Mouse (Mus musculus) MEL (cell line): ENCODE measurements around the gene Foxn3. TPM values are rescaled to one million over a fixed set of nuclear protein-coding genes. Genes with fewer than 3 reads are reported as not detected.
A peak's percentile ranks its signal among the peaks of the same experiment; 100 is the strongest.

Experiments
- DNase-seq: peaks from one replicate; pipeline ENCODE4 v3.0.0; 2011; ENCODE audit warnings: low read depth, low spot score
- H3K27ac ChIP-seq: 2 replicates; pipeline ENCODE4 v1.5.1; 2012; ENCODE audit warnings: low read depth, mild to moderate bottlenecking, control low read depth, low read length, moderate library complexity; ENCODE audit not compliant: control insufficient read depth
- H3K27me3 ChIP-seq, 2 experiments: fragments of 150-350 bp in 1 of 2; sonication (generic) in 1 of 2; 2 replicates each; pipeline ENCODE4 v1.6.1; 2012; ENCODE audit warnings: low read length in 2 of 2, mild to moderate bottlenecking in 2 of 2, improper control_type of control experiment in 1 of 2, moderate library complexity in 1 of 2; ENCODE audit not compliant: insufficient read depth in 2 of 2, control insufficient read depth in 1 of 2
- H3K36me3 ChIP-seq, 2 experiments: 2 replicates each; pipeline ENCODE4 v1.6.1; 2012 to 2014; ENCODE audit warnings: low read length in 2 of 2, improper control_type of control experiment in 1 of 2, inconsistent platforms in 1 of 2, mild to moderate bottlenecking in 1 of 2; ENCODE audit not compliant: insufficient read depth in 2 of 2, control insufficient read depth in 1 of 2
- H3K4me1 ChIP-seq, 2 experiments: fragments of 150-350 bp in 1 of 2; sonication (generic) in 1 of 2; 2 replicates each; pipeline ENCODE4 v1.6.1; 2012; ENCODE audit warnings: low read length in 2 of 2, improper control_type of control experiment in 1 of 2, mild to moderate bottlenecking in 1 of 2; ENCODE audit not compliant: insufficient read depth in 2 of 2, control insufficient read depth in 1 of 2
- H3K4me3 ChIP-seq, 2 experiments: fragments of 150-350 bp in 1 of 2; sonication (generic) in 1 of 2; 2 replicates each; pipeline ENCODE4 v1.5.1; 2012; ENCODE audit warnings: low read depth in 2 of 2, low read length in 2 of 2, mild to moderate bottlenecking in 2 of 2, moderate library complexity in 2 of 2, control low read depth in 1 of 2, improper control_type of control experiment in 1 of 2; ENCODE audit not compliant: control insufficient read depth in 1 of 2, insufficient read depth in 1 of 2
- H3K79me2 ChIP-seq: 2 replicates; pipeline ENCODE4 v1.6.1; 2012; ENCODE audit warnings: mild to moderate bottlenecking, low read length, moderate library complexity; ENCODE audit not compliant: control insufficient read depth, poor library complexity, insufficient read depth
- H3K9ac ChIP-seq: 2 replicates; pipeline ENCODE4 v1.6.1; 2012; ENCODE audit warnings: low read depth, mild to moderate bottlenecking, control low read depth, low read length, moderate library complexity; ENCODE audit not compliant: control insufficient read depth, poor library complexity, severe bottlenecking
- H3K9me3 ChIP-seq: fragments of 150-350 bp; sonication (generic); replicated peaks from 2 replicates; pipeline ENCODE4 v1.6.1; 2012; ENCODE audit warnings: mild to moderate bottlenecking, low read length, improper control_type of control experiment, moderate library complexity; ENCODE audit not compliant: insufficient read depth
- BHLHE40 ChIP-seq: IDR thresholded peaks from 2 replicates; pipeline ENCODE4 v1.6.1; 2012; ENCODE audit warnings: low read depth, mild to moderate bottlenecking, inconsistent platforms, low read length, improper control_type of control experiment, borderline replicate concordance
- CHD2 ChIP-seq: IDR thresholded peaks from 2 replicates; pipeline ENCODE4 v1.6.1; 2011; ENCODE audit warnings: low read length, improper control_type of control experiment
- CTCF ChIP-seq, 3 experiments: IDR thresholded peaks in 2 of 3; conservative IDR thresholded peaks in 1 of 3; 2 replicates each; pipeline ENCODE4 v1.5.1; 2011 to 2012; ENCODE audit warnings: low read length in 3 of 3, low read depth in 2 of 3, mild to moderate bottlenecking in 2 of 3, improper control_type of control experiment in 1 of 3, inconsistent platforms in 1 of 3, mixed read lengths in 1 of 3, moderate library complexity in 1 of 3; ENCODE audit not compliant: control insufficient read depth in 1 of 3, insufficient read depth in 1 of 3, poor library complexity in 1 of 3, severe bottlenecking in 1 of 3
- EP300 ChIP-seq, 2 experiments: IDR thresholded peaks; 2 replicates each; pipeline ENCODE4 v1.6.1; 2011; ENCODE audit warnings: improper control_type of control experiment in 2 of 2, low read length in 2 of 2, low read depth in 1 of 2, mild to moderate bottlenecking in 1 of 2
- ETS1 ChIP-seq: IDR thresholded peaks from 2 replicates; pipeline ENCODE4 v1.6.1; 2012; ENCODE audit warnings: low read depth, mild to moderate bottlenecking, inconsistent platforms, low read length, improper control_type of control experiment, moderate library complexity
- GABPA ChIP-seq: IDR thresholded peaks from 2 replicates; pipeline ENCODE4 v1.6.1; 2012; ENCODE audit warnings: low read depth, mild to moderate bottlenecking, inconsistent platforms, low read length, improper control_type of control experiment, moderate library complexity
- JUND ChIP-seq: IDR thresholded peaks from 2 replicates; pipeline ENCODE4 v1.6.1; 2011; ENCODE audit warnings: low read depth, mild to moderate bottlenecking, improper control_type of control experiment, low read length
- MAFK ChIP-seq: IDR thresholded peaks from 2 replicates; pipeline ENCODE4 v1.6.1; 2011; ENCODE audit warnings: low read depth, mild to moderate bottlenecking, low read length, improper control_type of control experiment, borderline replicate concordance
- MEF2A ChIP-seq: IDR thresholded peaks from 2 replicates; pipeline ENCODE4 v1.6.1; 2014; ENCODE audit warnings: low read depth, mild to moderate bottlenecking, inconsistent platforms, low read length, improper control_type of control experiment; ENCODE audit not compliant: poor library complexity, insufficient replicate concordance, severe bottlenecking; ENCODE audit errors: extremely low read depth
- MXI1 ChIP-seq: IDR thresholded peaks from 2 replicates; pipeline ENCODE4 v1.6.1; 2011; ENCODE audit warnings: mild to moderate bottlenecking, low read depth, low read length, improper control_type of control experiment
- MYC ChIP-seq: IDR thresholded peaks from 2 replicates; pipeline ENCODE4 v1.6.1; 2011; ENCODE audit warnings: low read depth, mild to moderate bottlenecking, low read length, improper control_type of control experiment, moderate library complexity
- NRF1 ChIP-seq: IDR thresholded peaks from 2 replicates; pipeline ENCODE4 v1.6.1; 2014; ENCODE audit warnings: low read depth, mild to moderate bottlenecking, inconsistent platforms, low read length, improper control_type of control experiment, moderate library complexity; ENCODE audit not compliant: poor library complexity, insufficient read depth, severe bottlenecking
- POLR2A ChIP-seq, 2 experiments: IDR thresholded peaks; 2 replicates each; pipeline ENCODE4 v1.6.1; 2011 to 2012; ENCODE audit warnings: low read length in 2 of 2, mild to moderate bottlenecking in 2 of 2, control low read depth in 1 of 2, improper control_type of control experiment in 1 of 2, low read depth in 1 of 2, moderate library complexity in 1 of 2; ENCODE audit not compliant: control insufficient read depth in 1 of 2, insufficient read depth in 1 of 2, poor library complexity in 1 of 2
- POLR2AphosphoS2 ChIP-seq: IDR thresholded peaks from 2 replicates; pipeline ENCODE4 v1.6.1; 2011; ENCODE audit warnings: low read length, improper control_type of control experiment
- RAD21 ChIP-seq: IDR thresholded peaks from 2 replicates; pipeline ENCODE4 v1.6.1; 2011; ENCODE audit warnings: mild to moderate bottlenecking, low read depth, low read length, improper control_type of control experiment
- SMC3 ChIP-seq: IDR thresholded peaks from 2 replicates; pipeline ENCODE4 v1.6.1; 2011; ENCODE audit warnings: low read depth, low read length, improper control_type of control experiment
- TBP ChIP-seq: IDR thresholded peaks from 2 replicates; pipeline ENCODE4 v1.8.0; 2011; ENCODE audit warnings: low read depth, low read length, improper control_type of control experiment
- TCF12 ChIP-seq: IDR thresholded peaks from 2 replicates; pipeline ENCODE4 v1.6.1; 2014; ENCODE audit warnings: low read depth, mild to moderate bottlenecking, inconsistent platforms, low read length, improper control_type of control experiment, moderate library complexity
- UBTF ChIP-seq: IDR thresholded peaks from 2 replicates; pipeline ENCODE4 v1.6.1; 2012; ENCODE audit warnings: low read depth, mild to moderate bottlenecking, inconsistent platforms, low read length, improper control_type of control experiment, moderate library complexity, borderline replicate concordance; ENCODE audit not compliant: insufficient read depth
- ZC3H11A ChIP-seq: IDR thresholded peaks from 2 replicates; pipeline ENCODE4 v1.6.1; 2012; ENCODE audit warnings: low read depth, mild to moderate bottlenecking, inconsistent platforms, low read length, improper control_type of control experiment
- ZMIZ1 ChIP-seq: IDR thresholded peaks from 2 replicates; pipeline ENCODE4 v1.6.1; 2012; ENCODE audit warnings: low read depth, mild to moderate bottlenecking, inconsistent platforms, low read length, improper control_type of control experiment, moderate library complexity
- ZNF384 ChIP-seq: IDR thresholded peaks from 2 replicates; pipeline ENCODE4 v1.6.1; 2012; ENCODE audit warnings: low read depth, mild to moderate bottlenecking, inconsistent platforms, low read length, improper control_type of control experiment
- polyA plus RNA-seq, 2 experiments: library from polyadenylated mRNA; stranded (reverse) in 1 of 2; unstranded in 1 of 2; fragments of >175 nt in 1 of 2; fragments of >200 nt in 1 of 2; gene quantifications; 2 replicates each; pipeline versions ENCODE4 v1.2.1 to v1.2.4; 2012; ENCODE audit warnings: low replicate concordance in 2 of 2, low read depth in 1 of 2; ENCODE audit not compliant: insufficient read length in 2 of 2, insufficient read depth in 1 of 2, missing spikeins in 1 of 2
- total RNA-seq: library from RNA; depleted of rRNA; stranded (reverse); fragments of 300-350 nt; gene quantifications from 2 replicates; pipeline ENCODE4 v1.2.3, GENCODE M21; 2012

Gene Foxn3
- total and polyA plus RNA-seq, 3 experiments, result 15.5 to 22.8 TPM; not detected in 1

GRCm38 (mm10) chr12:99489001-99489592, 74.3 kb downstream of the Foxn3 start:
- Histone ChIP-seq H3K9me3 (no peaks in the 10 kb centered on the region), H3K4me3 (no peak overlapping the region), H3K9ac (no peak overlapping the region), H3K79me2 (peaks cover 2% of the 10 kb centered on the region; the same call in 1 of the 2 replicates), H3K27me3 (no peaks in the 10 kb centered on the region), H3K36me3 (no peaks in the 10 kb centered on the region), H3K4me1 (no peaks in the 10 kb centered on the region), H3K27ac (no peak overlapping the region)
- no peak for DNase-seq
- TF ChIP-seq NRF1 (no peak), MEF2A (no peak), CHD2 (no peak), TBP (no peak), CTCF (IDR thresholded peaks at IDR 0.05 in 2 of 3, conservative IDR thresholded peaks at IDR 0.05 in 1 of 3; ENCODE audit: control insufficient read depth in 1 of 3, insufficient read depth in 1 of 3, low read depth in 2 of 3, low read length in 3 of 3, poor library complexity in 1 of 3, severe bottlenecking in 1 of 3) (no peak), ZNF384 (no peak), UBTF (no peak), POLR2AphosphoS2 (no peak), MAFK (no peak), SMC3 (no peak), BHLHE40 (no peak), MYC (no peak)

DNA sequence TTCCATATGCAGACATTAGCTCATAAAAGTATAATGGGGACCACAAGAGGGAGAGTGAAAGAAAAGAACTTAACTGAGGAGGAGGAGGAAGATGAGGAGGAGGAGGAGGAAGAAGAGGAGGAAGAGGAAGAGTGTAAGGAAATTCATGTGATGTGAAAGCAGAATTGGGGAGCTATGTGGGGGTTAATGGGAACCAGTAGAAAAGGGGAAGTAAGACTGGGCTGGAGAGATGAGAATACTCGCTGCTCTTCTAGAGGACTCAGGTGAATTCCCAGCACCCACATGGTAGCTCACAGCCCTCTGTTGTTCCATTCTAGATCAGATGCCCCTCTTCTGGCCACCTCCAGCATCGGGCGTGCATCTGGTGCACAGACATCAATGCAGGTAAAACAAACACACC, 83.0 kb downstream of the Foxn3 start:
- no peak overlapping the region for H3K9ac ChIP-seq
- TF ChIP-seq MEF2A (no peak), RAD21 (no peak)
- no peak overlapping the region for H3K27ac ChIP-seq
- peaks cover 2% of the 10 kb centered on the region; the same call in 1 of the 2 replicates for H3K79me2 ChIP-seq
- H3K36me3 ChIP-seq, result peaks cover 0 to 4% of the 10 kb centered on the region in 2 experiments; a peak in 3 of 4 replicates
- H3K4me3 ChIP-seq, result no peak overlapping the region
- peak; percentile 65 for DNase-seq
- H3K4me1 ChIP-seq, result 0 out of 4 replicates have a peak, but pooled peaks cover 0 to 2% of the 10 kb centered on the region in 2 experiments
- H3K27me3 ChIP-seq, result no peaks in the 10 kb centered on the region
- no peaks in the 10 kb centered on the region for H3K9me3 ChIP-seq

DNA sequence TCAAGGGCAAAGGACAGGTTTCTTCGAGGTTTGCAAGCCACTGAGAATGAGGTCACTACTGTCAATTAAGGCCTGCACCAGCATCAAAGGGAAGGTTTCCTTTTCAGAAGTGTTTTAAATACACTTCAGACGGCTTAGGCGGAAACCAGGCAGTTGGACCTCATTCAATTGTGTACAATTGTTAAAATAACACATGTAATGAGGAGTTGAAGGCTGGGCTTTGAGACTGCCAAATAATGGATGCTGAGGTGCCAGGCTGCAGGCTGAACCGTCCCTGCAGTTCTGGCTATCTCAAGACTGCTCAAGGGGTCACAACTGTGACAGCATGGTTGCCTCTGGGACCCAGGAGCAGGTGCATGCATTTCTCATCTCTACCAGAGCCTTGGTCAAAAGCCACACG, 89.2 kb downstream of the Foxn3 start:
- Histone ChIP-seq H3K79me2 (peaks cover 2% of the 10 kb centered on the region; the same call in 1 of the 2 replicates), H3K9ac (no peak overlapping the region), H3K4me3 (no peak overlapping the region), H3K4me1 (no peaks in the 10 kb centered on the region), H3K27ac (no peak overlapping the region), H3K9me3 (no peaks in the 10 kb centered on the region), H3K36me3 (no peaks in the 10 kb centered on the region; a peak in 1 of 4 replicates)
- TF ChIP-seq CHD2 (no peak), ETS1 (no peak), JUND (no peak), MXI1 (no peak), EP300 (IDR thresholded peaks at IDR 0.05; ENCODE audit: low read depth in 1 of 2, low read length in 2 of 2) (no peak), ZC3H11A (no peak), TCF12 (no peak), POLR2A (IDR thresholded peaks at IDR 0.05; ENCODE audit: control insufficient read depth in 1 of 2, insufficient read depth in 1 of 2, low read depth in 1 of 2, low read length in 2 of 2, poor library complexity in 1 of 2) (no peak), MYC (no peak), ZMIZ1 (no peak), GABPA (no peak)
- TF ChIP-seq, all 39 proteins: peak for 0
- no peak for DNase-seq
- H3K27me3 ChIP-seq, result no peaks in the 10 kb centered on the region
